Mouse (Mus musculus) adrenal gland, postnatal 4 days (tissue): ENCODE measurements around the gene Scrn1. TPM values are rescaled to one million over a fixed set of nuclear protein-coding genes. Genes with fewer than 3 reads are reported as not detected.

Source experiments
- DNase-seq, 2 experiments: peaks; one replicate each; pipeline ENCODE4 v3.0.0; 2021 to 2022; ENCODE audit warnings: low spot score in 2 of 2, mixed read lengths in 2 of 2
- long read RNA-seq, 2 experiments: library from polyadenylated mRNA; stranded (forward); transcript quantifications; one replicate each; pipeline ENCODE4 v2.0.0; 2021
- total RNA-seq, 2 experiments: library from RNA; stranded (reverse); gene quantifications; 2 replicates each; pipeline ENCODE4 v1.2.3; 2021

The Scrn1 gene
- 10 to 100 TPM; 29.9 to 33.5 TPM for total RNA-seq
- long read RNA-seq, experiment 1, full-length matches to known transcripts: 13 of 18 reads
- long read RNA-seq, experiment 1, partial matches to known transcripts: 2 of 18 reads
- long read RNA-seq, experiment 1, other reads (novel, unspliced or antisense): 3 of 18 reads
- long read RNA-seq, experiment 2, full-length matches to known transcripts: 47 of 76 reads
- long read RNA-seq, experiment 2, partial matches to known transcripts: 4 of 76 reads
- long read RNA-seq, experiment 2, other reads (novel, unspliced or antisense): 25 of 76 reads

GRCm38 (mm10) chr6:54565665-54566545 lies at the start of gene Scrn1:
TSS of gene Scrn1 (minus strand) at chr6:54566489.
- peak; percentile 13 to 21 for DNase-seq

DNA sequence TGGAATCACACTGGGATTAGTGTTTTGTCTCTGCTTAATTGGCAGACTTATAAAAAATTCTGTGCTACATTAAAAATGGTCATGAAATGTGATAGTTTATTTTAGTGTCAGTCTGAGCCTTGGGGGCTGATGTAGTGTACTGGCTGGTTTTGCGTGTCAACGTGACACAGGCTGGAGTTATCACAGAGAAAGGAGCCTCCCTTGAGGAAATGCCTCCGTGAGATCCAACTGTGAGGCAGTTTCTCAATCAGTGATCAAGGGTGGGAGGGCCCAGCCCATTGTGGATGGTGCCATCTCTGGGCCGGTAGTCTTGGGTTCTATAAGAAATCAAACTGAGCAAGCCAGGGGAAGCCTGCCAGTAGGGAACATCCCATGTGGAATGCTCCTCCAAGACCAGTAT lies 40.0 kb upstream of the Scrn1 start:
- DNase-seq: no peak

GRCm38 (mm10) chr6:54604001-54604715 lies 37.9 kb upstream of the Scrn1 start:
- DNase-seq: no peak

GRCm38 (mm10) chr6:54602891-54603290 lies 36.6 kb upstream of the Scrn1 start:
- DNase-seq: no peak

DNA sequence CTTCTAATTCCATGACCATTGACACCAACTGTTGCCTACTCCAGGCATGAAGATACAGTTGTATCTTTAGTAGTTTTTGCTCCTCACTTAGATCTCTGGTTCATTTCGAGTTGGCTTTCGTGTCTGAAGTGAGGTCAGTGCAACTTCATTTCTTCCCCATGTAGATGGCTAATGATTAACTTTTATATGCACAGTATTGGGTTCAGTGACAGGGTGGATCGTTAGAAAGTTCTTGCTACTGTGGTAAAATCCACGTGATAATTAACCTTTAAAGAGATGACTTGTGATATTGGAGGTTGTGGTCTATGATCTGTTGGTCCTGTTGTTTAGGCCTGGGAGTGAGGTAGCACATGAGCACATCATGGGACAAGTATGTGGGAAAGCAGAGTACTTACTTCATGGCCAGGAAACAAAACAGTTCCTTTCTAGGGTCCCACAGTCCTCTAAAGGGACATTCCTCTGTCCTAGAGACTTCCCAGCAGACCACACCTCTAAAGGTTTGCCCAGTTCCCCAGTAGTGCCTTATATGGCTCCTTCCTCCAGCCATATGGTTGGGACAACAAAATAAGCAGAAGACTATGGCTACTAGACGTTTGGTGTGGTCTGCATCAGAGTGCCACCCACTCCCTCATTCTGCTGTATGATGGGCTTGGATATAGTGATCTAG lies 34.5 kb upstream of the Scrn1 start:
- DNase-seq: no peak

DNA sequence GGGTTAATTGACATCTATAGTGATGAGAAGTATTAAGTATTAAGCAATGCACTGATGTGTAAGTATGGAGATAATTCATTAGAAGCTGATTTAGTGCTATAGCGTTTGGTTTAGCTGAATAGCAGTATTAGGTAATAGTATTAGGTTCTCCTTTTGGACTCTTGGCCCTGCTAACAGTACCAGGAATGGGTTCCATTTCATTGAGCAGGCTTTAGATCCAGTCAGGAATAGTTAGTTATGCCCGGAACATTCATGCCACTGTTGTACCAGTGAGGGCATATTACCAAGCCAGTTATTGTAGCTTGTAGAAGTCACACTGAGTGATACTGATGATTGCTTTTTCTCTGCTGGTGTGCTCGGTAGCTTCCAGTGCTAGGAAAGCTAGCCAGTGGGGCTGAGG lies 31.4 kb upstream of the Scrn1 start:
- no peak for DNase-seq

DNA sequence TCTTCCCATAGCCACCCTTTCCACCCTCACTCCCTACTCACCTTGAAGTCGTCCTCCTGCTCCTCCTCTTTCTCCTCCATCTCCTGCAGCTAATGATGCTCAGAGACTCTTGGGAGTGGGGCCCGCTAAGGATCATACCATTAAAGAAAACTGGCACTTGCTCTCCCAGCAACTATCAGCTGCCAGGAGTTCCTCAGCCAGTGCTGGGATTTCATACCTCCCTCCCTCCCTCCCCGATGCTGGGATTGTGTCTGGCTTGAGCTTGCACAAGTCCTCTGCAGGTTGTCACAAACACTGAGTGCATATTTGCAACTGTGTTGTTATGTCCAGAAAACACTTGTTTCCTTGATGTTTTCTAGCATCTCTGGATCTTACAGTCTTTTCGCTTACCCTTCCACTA lies 30.9 kb upstream of the Scrn1 start, which contains the start of gene Fkbp14:
Gene Fkbp14 (minus strand): TSS at position 101 of the 400 bp plus-strand sequence.
- DNase-seq: no peak

GRCm38 (mm10) chr6:54595330-54595878 lies 29.1 kb upstream of the Scrn1 start:
- no peak for DNase-seq

- peak; percentile 84 to 89 for DNase-seq
Observed at GRCm38 (mm10) chr6:54594469-54595329, 28.4 kb upstream of the Scrn1 start, which contains the start of gene Plekha8. TSS of gene Plekha8 (plus strand) at chr6:54595111.

DNA sequence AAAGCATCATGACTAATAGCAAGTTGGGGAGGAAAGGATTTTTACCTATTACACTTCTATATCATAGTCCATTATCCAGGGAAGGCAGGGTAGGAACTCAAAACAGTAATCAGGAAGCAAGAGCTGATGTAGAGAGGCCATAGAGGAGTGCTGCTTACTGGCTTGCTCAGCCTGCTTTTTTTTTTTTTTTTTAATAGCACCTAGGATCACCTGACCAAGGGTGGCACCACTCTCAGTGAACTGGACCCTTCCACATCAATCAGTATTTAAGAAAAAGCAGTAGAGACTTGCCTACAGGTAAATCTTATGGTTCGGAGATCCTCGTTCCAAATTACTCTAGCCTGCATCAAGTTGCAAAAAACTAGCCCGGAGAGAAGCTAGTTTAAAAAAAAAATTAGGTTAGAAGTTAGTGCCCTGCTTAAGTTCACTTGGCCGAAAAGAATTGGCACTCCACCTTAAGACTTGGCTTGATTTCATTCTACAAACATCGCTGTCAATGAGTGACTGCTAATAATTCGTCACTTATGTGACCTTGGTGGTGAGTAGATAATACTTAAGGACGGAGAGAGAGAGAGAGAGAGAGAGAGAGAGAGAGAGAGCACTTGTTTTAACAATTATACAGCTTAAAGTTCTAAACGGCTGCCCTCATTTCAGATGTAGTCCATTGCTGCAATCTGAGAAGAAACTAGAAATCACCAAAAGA lies 27.6 kb upstream of the Scrn1 start:
- DNase-seq: no peak

DNA sequence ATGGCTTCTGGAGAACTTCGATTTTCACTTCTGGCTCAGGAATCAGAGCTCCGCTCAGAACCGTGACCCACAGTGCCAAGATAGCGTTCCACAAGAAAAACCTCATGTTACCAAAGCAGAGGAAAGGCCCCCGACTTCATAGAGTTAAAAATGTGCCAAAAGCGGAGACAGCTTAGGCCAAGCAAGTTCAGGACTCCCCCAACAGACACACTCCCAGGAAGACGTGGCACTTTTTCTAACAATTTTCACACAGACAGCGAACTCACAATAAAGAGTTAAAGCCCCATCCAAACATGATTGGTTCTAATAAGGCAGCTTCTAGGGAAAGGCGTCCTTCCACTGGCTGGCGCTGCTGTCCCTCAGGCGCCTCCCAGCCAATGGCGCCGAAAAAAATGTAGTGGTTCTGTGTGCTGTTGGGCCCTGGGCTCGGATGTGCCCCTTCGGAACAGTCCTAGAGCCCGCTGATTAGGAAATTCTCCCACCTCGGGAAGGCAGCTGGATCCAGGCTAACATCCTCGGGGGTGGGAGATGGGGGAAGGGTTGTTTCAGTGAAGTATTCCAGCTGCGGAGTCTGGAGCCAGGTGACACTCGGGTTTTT lies 26.7 kb upstream of the Scrn1 start:
- DNase-seq: peak; percentile 72 to 80

DNA sequence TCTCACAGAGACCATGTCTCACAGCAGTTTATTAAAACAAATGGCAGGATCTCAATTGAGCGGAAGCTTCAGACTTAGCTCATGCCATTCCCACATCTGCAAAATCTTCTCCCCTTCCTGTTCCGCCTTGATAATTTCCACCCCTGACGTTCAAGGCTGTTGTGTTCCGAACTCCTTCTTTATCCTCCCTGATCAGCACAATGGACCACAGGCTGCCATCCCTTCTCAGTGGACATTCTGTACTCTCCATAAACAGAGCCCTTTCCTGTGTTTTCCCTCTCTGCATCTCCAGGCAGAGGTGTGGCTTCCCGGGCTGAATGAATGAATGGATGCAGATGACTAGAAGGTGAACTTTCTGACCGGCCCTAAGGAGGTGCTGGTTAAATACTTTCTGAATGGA lies 25.5 kb upstream of the Scrn1 start:
- no peak for DNase-seq

DNA sequence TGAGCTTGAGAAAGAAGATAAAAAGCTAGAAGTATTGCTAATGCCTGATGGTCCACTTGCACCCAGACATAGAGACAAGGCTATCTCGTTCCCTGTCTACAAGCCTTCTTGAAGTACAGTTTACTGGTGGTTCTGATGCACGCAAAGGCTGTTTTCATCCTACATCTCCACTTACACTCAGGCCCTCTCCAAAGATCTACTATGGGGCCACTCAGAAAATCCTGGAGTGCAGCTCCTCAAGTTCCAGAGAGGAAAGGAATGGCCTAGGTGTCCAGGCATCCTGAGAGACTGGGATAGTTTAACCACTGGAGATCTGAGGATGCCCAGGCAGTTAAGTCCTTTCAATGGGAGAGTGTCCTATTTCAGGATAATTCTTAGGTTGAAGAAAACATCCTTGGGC lies 24.4 kb upstream of the Scrn1 start:
- no peak for DNase-seq

- no peak for DNase-seq
Observed at GRCm38 (mm10) chr6:54588212-54588611, 21.9 kb upstream of the Scrn1 start.

GRCm38 (mm10) chr6:54587683-54588082 lies 21.4 kb upstream of the Scrn1 start:
- no peak for DNase-seq

DNA sequence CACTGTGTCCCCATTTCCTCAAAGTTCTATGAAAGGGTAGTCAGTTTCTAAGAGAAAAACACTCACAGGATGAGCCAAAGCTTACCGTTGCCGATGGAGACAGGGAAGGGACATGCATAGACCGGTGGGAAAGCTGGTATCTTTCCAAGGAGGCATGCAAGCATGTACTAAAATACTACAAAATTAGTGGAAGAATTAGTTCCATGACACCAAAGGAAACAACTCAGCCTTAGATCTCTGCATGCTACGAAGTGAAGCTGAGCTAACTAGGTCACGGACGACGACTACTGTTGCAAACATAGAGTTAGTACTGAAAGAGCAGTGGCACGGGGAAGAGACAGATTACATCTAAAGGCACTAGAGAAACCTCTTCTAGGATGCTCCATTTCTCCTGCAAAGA lies 20.6 kb upstream of the Scrn1 start:
- no peak for DNase-seq

GRCm38 (mm10) chr6:54586175-54586574 lies 19.9 kb upstream of the Scrn1 start:
- DNase-seq: no peak

- no peak for DNase-seq
Observed at GRCm38 (mm10) chr6:54573218-54573955, 7.1 kb upstream of the Scrn1 start.
